Mouse (Mus musculus) kidney, embryonic 14.5 days (tissue): ENCODE measurements around the gene Bcl2l14. TPM values are rescaled to one million over a fixed set of nuclear protein-coding genes. Genes with fewer than 3 reads are reported as not detected.
A peak's percentile ranks its signal among the peaks of the same experiment; 100 is the strongest.

ENCODE experiments used
- ATAC-seq: fragments of 200-750 bp; cut with Nextera tagmentation; 2 replicates; pipeline ENCODE4 v1.8.0; 2017; ENCODE audit warnings: moderate number of reproducible peaks, mild to moderate bottlenecking, moderate TSS enrichment, moderate library complexity; ENCODE audit not compliant: low FRiP score, low TSS enrichment
- H3K27ac ChIP-seq: fragments of 300-500 bp; sonication (generic); 2 replicates; pipeline ENCODE4 v1.5.1; 2014; ENCODE audit warnings: low read depth, mild to moderate bottlenecking, low read length, moderate library complexity, mixed read lengths
- H3K27me3 ChIP-seq: fragments of 300-500 bp; sonication (generic); 2 replicates; pipeline ENCODE4 v1.6.1; 2014; ENCODE audit warnings: mild to moderate bottlenecking, low read length; ENCODE audit not compliant: control insufficient read depth, insufficient read depth
- H3K36me3 ChIP-seq: fragments of 300-500 bp; sonication (generic); 2 replicates; pipeline ENCODE4 v1.6.1; 2014; ENCODE audit warnings: low read length, mixed read lengths; ENCODE audit not compliant: control insufficient read depth, insufficient read depth
- H3K4me1 ChIP-seq: fragments of 300-500 bp; sonication (generic); 2 replicates; pipeline ENCODE4 v1.6.1; 2014; ENCODE audit warnings: low read length, mixed read lengths; ENCODE audit not compliant: control insufficient read depth, insufficient read depth
- H3K4me2 ChIP-seq: fragments of 300-500 bp; sonication (generic); replicated peaks from 2 replicates; pipeline ENCODE4 v1.6.1; 2014; ENCODE audit warnings: low read depth, mild to moderate bottlenecking, low read length
- H3K4me3 ChIP-seq: fragments of 300-500 bp; sonication (generic); 2 replicates; pipeline ENCODE4 v1.5.1; 2014; ENCODE audit warnings: mild to moderate bottlenecking, low read length
- H3K9ac ChIP-seq: fragments of 300-500 bp; sonication (generic); 2 replicates; pipeline ENCODE4 v1.6.1; 2014; ENCODE audit warnings: low read depth, mild to moderate bottlenecking, low read length, moderate library complexity
- H3K9me3 ChIP-seq: fragments of 300-500 bp; sonication (generic); 2 replicates; pipeline ENCODE4 v1.6.1; 2016; ENCODE audit warnings: low read length; ENCODE audit not compliant: control insufficient read depth
- WGBS: fragments of 180-500 bp; shearing (Covaris S2); extraction: QIAGEN DNeasy Blood & Tissue Kit; methylation state at CpG from one replicate; pipeline ENCODE4 v1.1.7; 2014; 5-methylcytosine and 5-hydroxymethylcytosine counted together
- polyA plus RNA-seq: library from polyadenylated mRNA; unstranded; fragments of >200 nt; fragmentation: Nextera tagmentation; extraction: Ambion mirVana; gene quantifications from 2 replicates; pipeline ENCODE4 v1.2.1, GENCODE M21; 2014

The Bcl2l14 gene
- polyA plus RNA-seq, 1 experiment from 2014 or later: 9.9 TPM

DNA sequence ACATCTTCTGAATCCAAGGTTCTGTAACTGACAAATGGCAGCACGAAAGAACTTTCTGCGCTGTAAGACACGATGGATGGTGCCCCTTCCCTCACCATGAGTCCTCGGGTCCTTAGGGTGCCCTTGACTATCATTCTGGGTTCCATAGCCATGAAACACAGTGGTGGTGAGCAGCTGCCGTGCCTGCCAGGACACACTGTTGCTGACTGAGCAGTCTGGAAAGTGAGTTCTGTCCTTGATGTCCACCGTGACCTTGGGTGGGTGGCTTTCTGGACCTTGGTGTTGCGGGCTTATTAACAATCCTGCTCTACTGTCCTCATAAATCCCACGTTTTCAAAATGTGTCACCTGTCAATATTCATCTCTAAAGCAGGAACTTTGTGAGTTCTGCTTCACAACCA lies 6.2 kb upstream of the Bcl2l14 start:
- no peaks in the 10 kb centered on the region for H3K36me3 ChIP-seq
- H3K4me3 ChIP-seq: no peak overlapping the region
- H3K27me3 ChIP-seq: no peaks in the 10 kb centered on the region
- ATAC-seq: no peak
- H3K9me3 ChIP-seq: no peaks in the 10 kb centered on the region
- 69% methylated on average over 8 of the region's 8 CpGs for WGBS
- no peaks in the 10 kb centered on the region for H3K4me1 ChIP-seq
- H3K9ac ChIP-seq: no peak overlapping the region
- H3K4me2 ChIP-seq: no peak overlapping the region
- H3K27ac ChIP-seq: no peak overlapping the region

DNA sequence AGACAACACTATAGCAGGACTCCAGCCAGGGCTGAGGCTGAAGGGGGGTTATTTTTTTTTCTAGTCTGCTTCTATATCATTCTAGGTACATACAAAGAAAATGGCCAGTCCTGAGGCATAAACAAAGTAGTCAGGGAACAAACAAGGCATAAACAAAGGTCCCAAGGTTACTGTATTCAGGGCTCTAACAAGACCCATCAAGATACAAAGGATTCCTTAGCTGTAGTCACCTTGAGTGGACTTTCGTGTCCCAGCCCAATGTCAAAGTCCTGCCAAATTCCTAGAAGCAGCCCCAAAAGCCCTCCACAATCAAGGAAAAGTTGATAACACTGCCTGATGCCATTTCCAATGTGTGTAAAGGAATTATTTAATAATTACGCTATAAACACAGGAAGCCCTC lies 5.3 kb upstream of the Bcl2l14 start:
- no peak overlapping the region for H3K4me3 ChIP-seq
- H3K9ac ChIP-seq: no peak overlapping the region
- 94% methylated on average over 2 of the region's 2 CpGs for WGBS
- no peak for ATAC-seq
- no peak overlapping the region for H3K27ac ChIP-seq
- no peaks in the 10 kb centered on the region for H3K27me3 ChIP-seq
- no peak overlapping the region for H3K4me2 ChIP-seq
- no peaks in the 10 kb centered on the region for H3K36me3 ChIP-seq
- no peaks in the 10 kb centered on the region for H3K9me3 ChIP-seq
- H3K4me1 ChIP-seq: no peaks in the 10 kb centered on the region

DNA sequence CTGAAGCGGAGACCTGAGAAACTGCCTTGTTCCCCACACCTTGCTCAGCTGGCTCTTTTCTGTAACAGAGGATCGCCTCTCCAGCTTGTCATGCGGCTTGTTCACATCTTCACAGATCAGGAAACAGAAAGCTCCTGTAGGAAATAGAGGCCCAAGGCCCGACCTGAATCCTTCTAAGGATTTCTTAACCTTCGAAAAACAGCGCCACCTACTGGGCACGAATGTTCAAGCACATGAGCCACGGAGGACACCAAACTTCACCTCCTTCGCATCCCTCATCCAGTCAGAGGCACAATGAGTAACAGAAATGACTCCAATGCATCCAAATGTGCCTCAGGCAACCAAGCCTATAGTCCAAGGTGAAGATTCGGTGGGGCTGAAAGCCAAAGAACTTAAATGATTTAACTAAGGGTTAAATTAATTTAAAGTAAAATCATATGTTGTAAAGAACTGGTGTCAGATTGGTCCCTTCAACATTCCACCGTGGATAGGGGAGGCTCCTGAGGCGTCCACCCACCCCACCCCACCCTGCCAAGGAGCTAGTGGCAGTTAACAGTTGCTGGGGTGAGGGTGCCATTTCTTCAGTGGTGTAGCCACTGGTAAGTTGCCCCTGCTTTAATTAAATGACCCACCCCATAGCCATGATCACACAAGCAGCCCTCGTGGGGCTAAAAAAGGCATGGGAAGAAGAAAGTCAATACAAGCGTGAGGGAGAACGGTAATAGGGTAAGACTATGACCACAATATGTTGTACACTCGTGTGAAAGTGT lies 7.0 kb downstream of the Bcl2l14 start:
- H3K4me2 ChIP-seq: no peak overlapping the region
- WGBS: 46% methylated on average over 16 of the region's 16 CpGs
- peak; percentile 29; the same call in 1 of the 2 replicates for ATAC-seq
- no peak overlapping the region for H3K9ac ChIP-seq
- H3K36me3 ChIP-seq: no peaks in the 10 kb centered on the region
- no peaks in the 10 kb centered on the region for H3K9me3 ChIP-seq
- no peaks in the 10 kb centered on the region for H3K4me1 ChIP-seq
- H3K4me3 ChIP-seq: no peak overlapping the region
- H3K27me3 ChIP-seq: no peaks in the 10 kb centered on the region
- no peak overlapping the region for H3K27ac ChIP-seq

DNA sequence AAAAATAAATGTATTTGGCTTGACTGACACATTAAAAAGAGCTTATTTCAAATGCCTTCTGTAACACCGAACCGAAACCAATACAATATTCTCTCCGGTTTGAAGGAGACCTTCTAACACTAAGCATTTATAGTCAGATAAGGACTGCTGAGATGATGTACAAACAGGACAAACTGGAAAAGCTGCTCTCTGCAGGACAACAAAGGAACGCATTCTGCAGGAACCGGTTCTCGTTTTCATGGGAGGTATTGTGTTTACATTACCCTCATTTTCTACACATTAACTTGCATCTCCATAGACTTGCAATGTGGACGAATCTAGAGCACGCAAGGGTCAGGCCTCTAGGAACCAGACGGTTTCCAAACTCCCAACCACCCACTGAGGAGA lies 7.6 kb downstream of the Bcl2l14 start:
- Histone ChIP-seq H3K27me3 (no peaks in the 10 kb centered on the region), H3K4me2 (no peak overlapping the region), H3K27ac (no peak overlapping the region), H3K4me1 (no peaks in the 10 kb centered on the region), H3K36me3 (no peaks in the 10 kb centered on the region), H3K9ac (no peak overlapping the region), H3K4me3 (no peak overlapping the region), H3K9me3 (no peaks in the 10 kb centered on the region)
- 79% methylated on average over 9 of the region's 9 CpGs for WGBS
- ATAC-seq: no peak

DNA sequence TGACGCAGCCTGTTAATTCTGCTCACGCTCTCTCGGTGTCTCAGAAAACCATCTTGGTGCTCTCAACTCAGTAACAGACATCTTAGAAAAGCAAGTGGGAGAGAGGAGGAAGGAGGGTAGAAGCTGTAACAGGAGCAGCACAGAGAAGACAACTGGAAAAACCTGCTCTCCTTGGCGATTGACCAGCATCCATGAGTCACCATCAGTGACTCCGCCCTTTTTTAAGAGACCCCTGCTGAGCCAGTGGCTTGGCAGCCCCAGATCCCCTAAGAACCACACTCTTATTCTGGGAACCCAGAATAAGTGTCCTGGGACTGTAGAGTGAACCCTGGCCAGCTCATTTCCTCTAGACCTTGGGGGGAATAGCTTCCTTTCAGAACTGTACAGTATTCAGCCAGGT lies 11.1 kb downstream of the Bcl2l14 start:
- ATAC-seq: peak; percentile 56
- no peak overlapping the region; the same call in 1 of the 2 replicates for H3K4me2 ChIP-seq
- H3K4me1 ChIP-seq: no peaks in the 10 kb centered on the region
- no peaks in the 10 kb centered on the region for H3K27me3 ChIP-seq
- no peaks in the 10 kb centered on the region for H3K9me3 ChIP-seq
- WGBS: 61% methylated on average over 5 of the region's 5 CpGs
- H3K27ac ChIP-seq: 0 out of 2 replicates have a peak overlapping the region, but pooled peaks have one; percentile 1
- no peaks in the 10 kb centered on the region for H3K36me3 ChIP-seq
- H3K4me3 ChIP-seq: no peak overlapping the region
- no peak overlapping the region for H3K9ac ChIP-seq

DNA sequence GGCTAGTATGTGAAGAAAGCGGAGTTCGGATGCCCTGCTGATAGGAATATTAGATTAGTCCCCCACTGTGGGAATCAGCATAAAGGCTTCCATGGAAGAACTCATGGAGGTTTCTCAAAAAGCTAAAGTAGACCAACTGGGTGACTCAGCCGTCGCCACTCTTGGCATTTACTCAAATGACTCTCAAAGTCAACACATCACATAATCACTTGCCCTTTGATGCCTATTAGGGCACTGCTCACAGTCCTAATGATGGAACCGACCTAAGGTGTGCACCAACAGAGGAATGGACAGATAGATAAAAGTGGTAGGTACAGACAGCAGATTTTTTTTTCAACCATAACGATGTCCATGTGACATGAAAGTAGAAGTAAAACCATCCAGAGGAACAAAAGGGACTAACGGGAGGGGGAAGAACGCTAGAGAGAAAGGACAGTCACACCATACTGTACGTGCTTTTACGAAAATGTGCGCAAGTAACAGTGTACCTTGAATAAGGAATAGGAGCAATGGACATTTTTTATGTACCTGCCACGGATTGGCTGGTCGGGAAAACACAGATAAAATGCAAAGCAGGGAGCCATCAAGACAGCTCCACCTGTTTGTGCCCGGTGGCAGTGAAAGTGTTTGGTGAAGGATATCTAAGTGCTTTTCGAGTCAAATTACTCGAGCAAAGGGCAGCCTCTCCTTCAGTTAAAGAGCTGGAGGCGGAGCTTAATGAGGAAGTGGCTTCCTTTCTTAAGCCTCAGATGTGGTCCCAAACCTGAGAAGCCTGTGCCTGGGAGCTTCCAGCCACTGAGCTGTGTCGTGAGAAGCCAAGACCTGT lies 17.8 kb downstream of the Bcl2l14 start:
- Histone ChIP-seq H3K27me3 (no peaks in the 10 kb centered on the region), H3K36me3 (no peaks in the 10 kb centered on the region), H3K4me1 (no peaks in the 10 kb centered on the region), H3K4me2 (0 out of 2 replicates have a peak overlapping the region, but pooled peaks have one; percentile 2), H3K9ac (no peak overlapping the region), H3K9me3 (no peaks in the 10 kb centered on the region), H3K27ac (0 out of 2 replicates have a peak overlapping the region, but pooled peaks have one; percentile 51), H3K4me3 (no peak overlapping the region)
- 52% methylated on average over 18 of the region's 18 CpGs for WGBS
- ATAC-seq: peak; percentile 74

DNA sequence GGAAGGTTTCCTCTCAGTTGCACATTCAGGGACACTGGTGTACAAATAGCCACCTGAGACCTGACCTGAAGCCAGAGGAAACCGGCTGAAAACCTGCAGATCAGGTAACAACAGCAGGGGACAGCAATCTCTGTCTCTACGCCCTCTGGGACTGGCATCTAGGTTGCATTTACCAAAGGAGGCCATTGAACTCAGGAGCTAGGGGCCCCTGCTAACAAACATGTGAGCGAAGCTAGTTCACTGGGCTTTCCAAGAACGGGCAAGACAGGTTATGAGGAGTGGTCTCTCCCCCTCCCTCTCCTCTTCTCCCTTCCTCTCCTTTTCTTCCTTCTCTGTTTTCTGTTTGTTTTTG lies 18.4 kb downstream of the Bcl2l14 start:
- no peak for ATAC-seq
- 53% methylated on average over 4 of the region's 4 CpGs for WGBS
- Histone ChIP-seq H3K9ac (no peak overlapping the region), H3K4me3 (no peak overlapping the region), H3K27me3 (no peaks in the 10 kb centered on the region), H3K27ac (0 out of 2 replicates have a peak overlapping the region, but pooled peaks have one; percentile 51), H3K9me3 (no peaks in the 10 kb centered on the region), H3K4me2 (no peak overlapping the region), H3K36me3 (no peaks in the 10 kb centered on the region), H3K4me1 (no peaks in the 10 kb centered on the region)

DNA sequence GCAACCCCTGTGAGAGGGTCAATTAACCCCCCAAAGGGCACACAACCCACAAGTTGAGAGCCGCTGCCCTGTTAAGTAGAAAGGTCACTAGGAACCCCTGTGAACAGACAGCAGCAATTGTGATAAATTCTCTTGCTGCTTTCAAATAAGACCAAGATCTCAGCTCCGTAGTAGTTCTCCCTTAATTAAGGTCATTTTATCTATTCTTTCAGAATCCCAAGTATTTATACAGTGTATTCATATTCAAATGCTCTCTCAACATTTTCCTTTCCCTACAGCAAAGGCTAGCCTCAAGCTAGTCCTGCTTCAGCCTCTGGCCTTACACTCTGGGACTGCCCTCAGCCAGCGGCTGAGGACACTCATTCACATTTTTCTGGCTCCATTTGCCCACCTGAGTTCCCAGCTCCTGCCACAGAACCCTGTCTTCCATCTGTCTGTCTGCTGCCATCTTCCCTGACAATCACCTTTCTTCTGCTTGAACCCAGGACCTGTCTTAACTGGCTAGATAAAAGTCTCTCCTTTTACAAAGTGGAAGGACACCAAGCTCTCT lies 20.5 kb downstream of the Bcl2l14 start:
- H3K27ac ChIP-seq: no peak overlapping the region
- no peaks in the 10 kb centered on the region for H3K36me3 ChIP-seq
- H3K4me2 ChIP-seq: no peak overlapping the region
- H3K27me3 ChIP-seq: no peaks in the 10 kb centered on the region
- WGBS: 65% methylated on average over 3 of the region's 3 CpGs
- no peaks in the 10 kb centered on the region for H3K4me1 ChIP-seq
- ATAC-seq: no peak
- no peaks in the 10 kb centered on the region for H3K9me3 ChIP-seq
- no peak overlapping the region for H3K9ac ChIP-seq
- H3K4me3 ChIP-seq: no peak overlapping the region

DNA sequence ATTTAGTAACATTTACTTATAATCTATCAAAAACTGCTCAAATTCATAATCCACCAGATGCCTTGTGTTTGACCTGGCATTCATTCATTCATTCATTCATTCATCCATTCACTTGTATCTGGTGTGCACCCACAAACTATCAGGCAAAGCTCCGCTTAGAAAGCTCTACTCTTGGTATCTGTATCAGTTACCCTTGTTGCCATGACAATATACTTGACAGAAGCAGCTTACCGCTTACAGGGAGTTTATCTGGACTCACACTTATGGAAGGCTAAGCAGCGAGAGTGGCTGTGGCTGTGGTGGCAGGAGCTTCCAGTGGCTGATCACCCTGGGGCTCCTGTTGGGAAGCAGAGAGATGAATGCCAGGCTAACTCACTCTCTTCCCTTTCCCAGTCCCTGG lies 21.8 kb downstream of the Bcl2l14 start:
- no peaks in the 10 kb centered on the region for H3K36me3 ChIP-seq
- no peaks in the 10 kb centered on the region for H3K9me3 ChIP-seq
- no peak overlapping the region for H3K4me2 ChIP-seq
- H3K27ac ChIP-seq: no peak overlapping the region
- no peak for ATAC-seq
- H3K4me1 ChIP-seq: no peaks in the 10 kb centered on the region
- H3K4me3 ChIP-seq: no peak overlapping the region
- H3K27me3 ChIP-seq: no peaks in the 10 kb centered on the region
- H3K9ac ChIP-seq: no peak overlapping the region
- WGBS: 56% methylated on average over 3 of the region's 3 CpGs
